Mouse (Mus musculus): Measurements from ENCODE around the gene Hist1h2bh. TPM values are rescaled to one million over a fixed set of nuclear protein-coding genes. Genes with fewer than 3 reads are reported as not detected.

The Hist1h2bh gene
- polyA plus RNA-seq, 1 experiment, result 37.8 TPM

DNA sequence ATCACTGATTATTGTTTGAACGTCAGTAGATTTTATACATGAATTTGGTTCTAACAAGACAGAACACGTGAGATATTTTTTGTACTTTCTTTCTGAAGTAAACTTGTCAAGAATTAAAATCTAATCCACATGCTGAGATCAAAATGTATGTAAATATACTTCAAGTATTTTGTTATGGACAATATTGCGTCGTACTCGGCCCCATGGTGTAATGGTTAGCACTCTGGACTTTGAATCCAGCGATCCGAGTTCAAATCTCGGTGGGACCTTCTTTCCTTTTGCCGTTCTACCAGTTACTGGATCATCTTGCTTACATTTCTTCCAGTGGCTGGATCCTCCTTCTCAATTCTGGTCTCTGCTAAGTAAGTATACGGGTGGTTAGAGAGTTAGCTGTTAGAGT lies 23.8 kb downstream of the Hist1h2bh start:
- no peak for TF ChIP-seq CTCF (IDR thresholded peaks at IDR 0.05; ENCODE audit: borderline replicate concordance, control insufficient read depth, extremely low read depth, insufficient read depth, low read length, poor library complexity)
- H3K27ac ChIP-seq (ENCODE audit: control insufficient read depth, insufficient read depth, low read length), result no peak overlapping the region
- H3K4me1 ChIP-seq (replicated peaks; ENCODE audit: control insufficient read depth, insufficient read depth, low read length), result peaks cover 2% of the 10 kb centered on the region
- no peak overlapping the region for H3K4me3 ChIP-seq (ENCODE audit: control insufficient read depth, insufficient read depth, low read length)
- 2% methylated on average over 10 of the region's 10 CpGs for WGBS
- no peaks in the 10 kb centered on the region for H3K36me3 ChIP-seq (ENCODE audit: control insufficient read depth, insufficient read depth, low read length)
- H3K27me3 ChIP-seq (ENCODE audit: control insufficient read depth, insufficient read depth, low read length), result no peaks in the 10 kb centered on the region
- DNase-seq, result peak; percentile 75

DNA sequence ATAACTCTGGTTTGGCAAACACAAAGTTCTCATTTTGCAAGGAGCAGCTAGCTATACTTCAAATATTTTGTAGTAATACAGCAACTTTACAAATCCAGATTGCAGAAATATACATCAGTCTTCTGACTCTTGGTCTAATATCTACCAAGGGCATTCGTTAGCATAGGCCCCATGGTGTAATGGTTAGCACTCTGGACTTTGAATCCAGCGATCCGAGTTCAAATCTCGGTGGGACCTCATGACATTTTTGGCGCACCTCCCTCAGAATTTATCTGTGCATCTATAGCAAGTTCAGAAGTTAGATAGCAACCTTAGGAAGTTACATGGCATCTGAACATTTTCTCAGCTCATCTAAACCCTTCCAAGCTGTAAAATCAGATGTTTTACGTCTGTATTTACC lies 24.3 kb downstream of the Hist1h2bh start:
- DNase-seq, result peak; percentile 83
- 0% methylated on average over 6 of the region's 6 CpGs for WGBS
- Histone ChIP-seq H3K36me3 (ENCODE audit: control insufficient read depth, insufficient read depth, low read length) (no peaks in the 10 kb centered on the region), H3K27ac (ENCODE audit: control insufficient read depth, insufficient read depth, low read length) (no peak overlapping the region), H3K27me3 (ENCODE audit: control insufficient read depth, insufficient read depth, low read length) (no peaks in the 10 kb centered on the region), H3K4me3 (ENCODE audit: control insufficient read depth, insufficient read depth, low read length) (no peak overlapping the region), H3K4me1 (replicated peaks; ENCODE audit: control insufficient read depth, insufficient read depth, low read length) (peaks cover 2% of the 10 kb centered on the region)
- no peak for TF ChIP-seq POLR2A (IDR thresholded peaks at IDR 0.05; ENCODE audit: control insufficient read depth, extremely low read depth, insufficient read depth, low read length, poor library complexity)
- no peak for TF ChIP-seq CTCF (IDR thresholded peaks at IDR 0.05; ENCODE audit: borderline replicate concordance, control insufficient read depth, extremely low read depth, insufficient read depth, low read length, poor library complexity)

DNA sequence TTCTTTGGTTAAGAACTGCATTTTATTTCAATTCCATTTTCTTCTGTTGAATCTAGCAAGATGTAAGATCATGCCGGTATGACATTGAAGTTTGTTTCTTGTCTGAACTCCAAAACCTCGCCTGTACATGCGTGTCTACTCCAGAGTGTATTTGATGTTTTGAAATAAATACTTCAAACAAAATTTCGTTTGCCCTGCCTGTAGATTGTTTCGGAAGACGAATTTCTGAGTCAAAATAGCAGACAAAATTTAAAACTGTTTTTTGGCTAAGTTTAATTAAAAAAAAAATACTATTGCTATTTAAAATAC lies 24.9 kb downstream of the Hist1h2bh start:
- TF ChIP-seq CTCF (IDR thresholded peaks at IDR 0.05; ENCODE audit: borderline replicate concordance, control insufficient read depth, extremely low read depth, insufficient read depth, low read length, poor library complexity) (no peak), POLR2A (IDR thresholded peaks at IDR 0.05; ENCODE audit: control insufficient read depth, extremely low read depth, insufficient read depth, low read length, poor library complexity) (no peak)
- peaks cover 2% of the 10 kb centered on the region for H3K4me1 ChIP-seq (replicated peaks; ENCODE audit: control insufficient read depth, insufficient read depth, low read length)
- WGBS, result under 1% methylated on average over 6 of the region's 6 CpGs
- H3K36me3 ChIP-seq (ENCODE audit: control insufficient read depth, insufficient read depth, low read length), result no peaks in the 10 kb centered on the region
- H3K27ac ChIP-seq (ENCODE audit: control insufficient read depth, insufficient read depth, low read length), result no peak overlapping the region
- no peak overlapping the region for H3K4me3 ChIP-seq (ENCODE audit: control insufficient read depth, insufficient read depth, low read length)
- no peak for DNase-seq
- H3K27me3 ChIP-seq (ENCODE audit: control insufficient read depth, insufficient read depth, low read length), result no peaks in the 10 kb centered on the region

DNA sequence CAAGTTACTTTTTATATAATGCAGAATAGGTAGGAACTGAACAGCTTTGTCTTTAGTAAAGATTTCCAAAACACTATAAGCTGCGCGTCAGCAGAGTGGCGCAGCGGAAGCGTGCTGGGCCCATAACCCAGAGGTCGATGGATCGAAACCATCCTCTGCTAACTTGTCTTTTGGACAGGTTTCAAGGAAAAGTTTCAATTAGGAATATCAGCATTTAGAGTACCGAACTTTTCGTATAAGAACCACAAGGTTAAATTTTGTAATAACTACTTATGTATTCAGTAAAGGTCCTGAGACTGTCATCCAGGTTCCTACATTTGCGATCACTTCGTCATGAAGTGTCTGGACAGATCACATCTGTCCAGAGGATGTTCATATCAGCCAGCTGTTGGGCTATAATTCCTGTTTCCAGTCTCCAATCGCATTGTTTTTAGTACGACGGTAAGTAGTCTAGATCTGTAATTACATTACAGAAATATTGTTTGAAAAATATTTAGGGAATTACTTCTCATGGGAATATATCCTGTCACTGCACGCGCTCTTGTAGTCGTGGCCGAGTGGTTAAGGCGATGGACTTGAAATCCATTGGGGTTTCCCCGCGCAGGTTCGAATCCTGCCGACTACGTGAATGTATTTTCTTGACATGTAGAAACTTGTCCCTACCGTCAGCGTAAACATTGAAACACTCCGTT lies 25.4 kb downstream of the Hist1h2bh start:
- H3K27ac ChIP-seq (ENCODE audit: control insufficient read depth, insufficient read depth, low read length), result no peak overlapping the region; the same call in 1 of the 2 replicates
- no peaks in the 10 kb centered on the region for H3K27me3 ChIP-seq (ENCODE audit: control insufficient read depth, insufficient read depth, low read length)
- TF ChIP-seq POLR2A (IDR thresholded peaks at IDR 0.05; ENCODE audit: control insufficient read depth, extremely low read depth, insufficient read depth, low read length, poor library complexity) (no peak), CTCF (IDR thresholded peaks at IDR 0.05; ENCODE audit: borderline replicate concordance, control insufficient read depth, extremely low read depth, insufficient read depth, low read length, poor library complexity) (no peak)
- no peaks in the 10 kb centered on the region for H3K36me3 ChIP-seq (ENCODE audit: control insufficient read depth, insufficient read depth, low read length)
- peaks cover 2% of the 10 kb centered on the region for H3K4me1 ChIP-seq (replicated peaks; ENCODE audit: control insufficient read depth, insufficient read depth, low read length)
- DNase-seq, result peak; percentile 90
- H3K4me3 ChIP-seq (ENCODE audit: control insufficient read depth, insufficient read depth, low read length), result peak overlapping the region; percentile 60
- under 1% methylated on average over 27 of the region's 27 CpGs for WGBS

DNA sequence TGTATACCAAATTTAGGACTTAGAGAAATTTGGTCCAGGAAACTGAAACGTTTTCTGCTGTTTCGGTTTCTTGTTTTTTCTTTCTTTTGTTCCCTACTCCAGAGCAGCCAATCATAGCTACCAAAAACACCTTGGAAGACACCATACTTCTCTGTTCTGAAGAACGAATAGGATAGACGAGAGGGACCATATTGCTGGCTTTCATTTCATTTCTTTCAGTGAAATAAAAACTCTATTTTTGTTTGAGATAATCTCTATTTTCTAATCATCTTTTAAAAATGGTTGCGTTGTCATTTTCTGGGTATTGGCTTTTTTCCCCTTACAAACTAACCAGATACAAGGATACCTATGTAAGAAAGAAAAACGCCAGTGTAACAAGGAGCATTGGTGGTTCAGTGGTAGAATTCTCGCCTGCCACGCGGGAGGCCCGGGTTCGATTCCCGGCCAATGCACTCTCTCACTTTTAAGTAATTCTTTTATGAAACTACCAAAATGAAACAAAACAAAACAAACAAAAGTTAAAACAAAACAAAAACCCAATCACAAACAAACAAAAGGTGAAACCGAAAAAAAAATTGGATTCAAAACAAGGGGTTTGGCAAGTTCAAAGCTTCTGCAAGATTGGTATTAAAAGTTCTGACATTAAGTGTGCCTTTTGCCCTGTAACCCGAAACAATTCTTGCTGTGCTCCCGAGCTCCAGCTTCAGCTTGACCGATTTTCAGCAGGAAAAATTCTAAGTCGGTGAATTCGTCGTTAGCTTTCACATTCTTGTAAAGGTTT lies 26.2 kb downstream of the Hist1h2bh start:
- Histone ChIP-seq H3K4me3 (ENCODE audit: control insufficient read depth, insufficient read depth, low read length) (peak overlapping the region; percentile 60), H3K27me3 (ENCODE audit: control insufficient read depth, insufficient read depth, low read length) (no peaks in the 10 kb centered on the region), H3K36me3 (ENCODE audit: control insufficient read depth, insufficient read depth, low read length) (no peaks in the 10 kb centered on the region), H3K4me1 (replicated peaks; ENCODE audit: control insufficient read depth, insufficient read depth, low read length) (peaks cover 2% of the 10 kb centered on the region), H3K27ac (ENCODE audit: control insufficient read depth, insufficient read depth, low read length) (no peak overlapping the region; the same call in 1 of the 2 replicates)
- TF ChIP-seq CTCF (IDR thresholded peaks at IDR 0.05; ENCODE audit: borderline replicate concordance, control insufficient read depth, extremely low read depth, insufficient read depth, low read length, poor library complexity), result no peak
- no peak for TF ChIP-seq POLR2A (IDR thresholded peaks at IDR 0.05; ENCODE audit: control insufficient read depth, extremely low read depth, insufficient read depth, low read length, poor library complexity)
- under 1% methylated on average over 19 of the region's 19 CpGs for WGBS
- DNase-seq, result peak; percentile 78

DNA sequence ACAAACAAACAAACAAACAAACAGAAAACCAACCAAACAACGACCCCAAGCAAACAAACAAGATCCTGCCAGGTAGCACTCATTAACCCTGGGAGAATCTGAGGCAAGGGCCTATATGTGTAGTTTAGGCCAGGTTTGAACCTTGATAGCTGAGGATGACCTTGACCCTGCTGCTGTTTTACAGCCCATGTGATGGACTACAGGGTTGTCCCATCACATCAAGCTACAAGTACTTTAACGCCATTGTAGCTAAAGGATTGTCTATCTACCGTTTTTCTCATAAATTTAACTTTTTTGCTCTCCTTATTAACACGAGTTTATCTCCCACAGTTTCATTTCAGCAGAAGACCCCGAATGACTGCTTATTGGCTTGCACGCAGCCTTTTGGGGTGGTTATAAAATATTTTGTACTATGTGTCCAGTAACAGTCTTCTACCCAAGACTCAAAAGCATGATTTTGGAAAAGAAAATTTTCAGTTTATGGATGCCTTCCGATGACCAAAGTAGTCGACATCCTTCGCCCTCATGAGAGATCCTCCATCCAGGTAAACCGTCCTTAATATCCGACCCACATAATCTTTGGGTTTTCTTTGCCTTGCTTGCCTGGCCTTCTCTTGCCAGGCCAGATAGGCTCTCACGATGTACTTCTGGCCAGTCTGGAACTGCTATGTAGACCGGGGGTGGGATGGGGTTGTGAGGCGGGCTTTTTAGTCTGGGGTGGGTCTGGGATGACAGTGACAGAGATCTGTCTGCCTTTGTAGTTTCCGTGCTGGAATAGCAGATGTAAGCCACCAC lies 27.2 kb downstream of the Hist1h2bh start:
- no peak for DNase-seq
- H3K4me3 ChIP-seq (ENCODE audit: control insufficient read depth, insufficient read depth, low read length), result no peak overlapping the region
- 75% methylated on average over 15 of the region's 15 CpGs for WGBS
- H3K36me3 ChIP-seq (ENCODE audit: control insufficient read depth, insufficient read depth, low read length), result no peaks in the 10 kb centered on the region
- H3K27ac ChIP-seq (ENCODE audit: control insufficient read depth, insufficient read depth, low read length), result no peak overlapping the region
- no peaks in the 10 kb centered on the region for H3K27me3 ChIP-seq (ENCODE audit: control insufficient read depth, insufficient read depth, low read length)
- peaks cover 2% of the 10 kb centered on the region for H3K4me1 ChIP-seq (replicated peaks; ENCODE audit: control insufficient read depth, insufficient read depth, low read length)
- TF ChIP-seq CTCF (IDR thresholded peaks at IDR 0.05; ENCODE audit: borderline replicate concordance, control insufficient read depth, extremely low read depth, insufficient read depth, low read length, poor library complexity), result no peak
- TF ChIP-seq POLR2A (IDR thresholded peaks at IDR 0.05; ENCODE audit: control insufficient read depth, extremely low read depth, insufficient read depth, low read length, poor library complexity), result no peak

Measured in thymus, adult 2 months (tissue).